Mouse (Mus musculus) midbrain, embryonic 15.5 days (tissue): Measurements from ENCODE around the gene Hsd3b1. TPM values are rescaled to one million over a fixed set of nuclear protein-coding genes. Genes with fewer than 3 reads are reported as not detected.
"Not testable (repeated sequence)": the region's sequence is repeated elsewhere in the genome, so short reads cannot be mapped to it uniquely, and the experiment has no call there.

Source experiments
- ATAC-seq: fragments of 200-750 bp; cut with Nextera tagmentation; replicated peaks from 2 replicates; pipeline ENCODE4 v1.8.0; 2017; ENCODE audit warnings: moderate TSS enrichment
- H3K27ac ChIP-seq: fragments of 300-500 bp; sonication (generic); 2 replicates; pipeline ENCODE4 v1.5.1; 2015; ENCODE audit warnings: mild to moderate bottlenecking, inconsistent platforms
- H3K27me3 ChIP-seq: fragments of 300-500 bp; sonication (generic); replicated peaks from 2 replicates; pipeline ENCODE4 v1.6.1; 2015; ENCODE audit warnings: inconsistent platforms
- H3K36me3 ChIP-seq: fragments of 300-500 bp; sonication (generic); replicated peaks from 2 replicates; pipeline ENCODE4 v1.6.1; 2015; ENCODE audit warnings: inconsistent platforms
- H3K4me1 ChIP-seq: fragments of 300-500 bp; sonication (generic); 2 replicates; pipeline ENCODE4 v1.6.1; 2015; ENCODE audit warnings: inconsistent platforms
- H3K4me2 ChIP-seq: fragments of 300-500 bp; sonication (generic); 2 replicates; pipeline ENCODE4 v1.6.1; 2015; ENCODE audit warnings: inconsistent platforms, mild to moderate bottlenecking, moderate library complexity
- H3K4me3 ChIP-seq: fragments of 300-500 bp; sonication (generic); 2 replicates; pipeline ENCODE4 v1.5.1; 2015; ENCODE audit warnings: mild to moderate bottlenecking, inconsistent platforms
- H3K9ac ChIP-seq: fragments of 300-500 bp; sonication (generic); 2 replicates; pipeline ENCODE4 v1.6.1; 2015; ENCODE audit warnings: mild to moderate bottlenecking, inconsistent platforms
- H3K9me3 ChIP-seq: fragments of 300-500 bp; sonication (generic); 2 replicates; pipeline ENCODE4 v1.6.1; 2016; ENCODE audit warnings: inconsistent platforms
- WGBS: fragments of 180-500 bp; shearing (Covaris S2); methylation state at CpG from one replicate; pipeline ENCODE4 v1.1.7; 2015; ENCODE audit warnings: mixed read lengths; 5-methylcytosine and 5-hydroxymethylcytosine counted together
- polyA plus RNA-seq: library from polyadenylated mRNA; unstranded; fragments of >200 nt; fragmentation: Nextera tagmentation; extraction: Ambion mirVana; gene quantifications from 2 replicates; pipeline ENCODE4 v1.2.1, GENCODE M21; 2015

Hsd3b1 gene
- polyA plus RNA-seq, 1 experiment from 2014 or later, result not detected

DNA sequence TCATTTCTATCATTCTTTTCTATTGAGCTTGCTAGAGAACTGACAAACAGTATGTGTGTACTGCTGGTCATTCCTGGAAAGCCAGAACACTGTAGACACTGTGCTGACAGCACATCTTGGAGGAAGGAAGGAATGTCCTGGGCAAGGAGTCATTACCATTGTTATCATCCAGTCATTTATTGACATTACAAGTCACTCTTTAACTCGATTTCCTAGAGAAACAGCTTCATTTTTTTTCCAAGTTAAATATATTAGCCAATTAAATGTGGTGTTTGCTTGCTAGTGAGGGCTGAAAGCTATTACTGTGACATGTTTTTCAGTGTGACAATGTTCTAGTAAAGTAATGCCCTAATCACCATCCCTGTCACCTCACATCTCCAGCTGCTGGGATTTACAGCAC, 5.9 kb downstream of the Hsd3b1 start:
- no peak for ATAC-seq
- 46% methylated on average over 1 of the region's 1 CpGs for WGBS
- H3K27me3 ChIP-seq, result no peaks in the 10 kb centered on the region

DNA sequence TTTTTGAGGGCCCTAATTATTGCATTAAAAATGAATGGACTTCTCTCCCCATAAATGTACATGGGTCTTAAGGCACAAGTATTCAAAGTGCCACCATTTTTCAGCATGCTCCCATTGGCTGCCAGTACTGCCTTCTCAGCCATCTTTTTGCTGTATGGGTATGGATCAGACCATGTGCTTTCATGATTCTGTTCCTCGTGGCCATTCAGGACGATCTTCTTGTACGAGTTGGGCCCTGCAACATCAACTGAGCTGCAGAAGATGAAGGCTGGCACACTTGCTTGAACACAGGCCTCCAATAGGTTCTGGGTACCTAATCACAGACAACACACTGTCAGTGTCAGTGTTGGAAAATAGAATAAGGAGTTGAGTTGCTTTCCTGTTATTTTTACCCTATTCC, 6.5 kb downstream of the Hsd3b1 start:
- 96% methylated on average over 3 of the region's 3 CpGs for WGBS
- no peak overlapping the region for H3K9ac ChIP-seq
- H3K36me3 ChIP-seq, result no peaks in the 10 kb centered on the region
- H3K27ac ChIP-seq, result no peak overlapping the region
- H3K4me1 ChIP-seq, result no peaks in the 10 kb centered on the region
- no peak overlapping the region for H3K4me2 ChIP-seq
- H3K4me3 ChIP-seq, result no peak overlapping the region
- H3K9me3 ChIP-seq, result no peaks in the 10 kb centered on the region
- no peak for ATAC-seq
- H3K27me3 ChIP-seq, result no peaks in the 10 kb centered on the region

More for the DNA sequence above, 5.9 kb downstream of the Hsd3b1 start:
- H3K9me3 ChIP-seq, result no peaks in the 10 kb centered on the region
- no peaks in the 10 kb centered on the region for H3K4me1 ChIP-seq
- H3K36me3 ChIP-seq, result no peaks in the 10 kb centered on the region
- no peak overlapping the region for H3K9ac ChIP-seq
- H3K27ac ChIP-seq, result no peak overlapping the region
- H3K4me2 ChIP-seq, result no peak overlapping the region
- no peak overlapping the region for H3K4me3 ChIP-seq

- Histone ChIP-seq H3K27ac (no peak overlapping the region), H3K4me3 (no peak overlapping the region), H3K27me3 (no peaks in the 10 kb centered on the region), H3K4me1 (no peaks in the 10 kb centered on the region), H3K36me3 (no peaks in the 10 kb centered on the region), H3K9ac (no peak overlapping the region), H3K9me3 (no peaks in the 10 kb centered on the region), H3K4me2 (no peak overlapping the region)
- 91% methylated on average over 6 of the region's 6 CpGs for WGBS
- ATAC-seq, result no peak
Observed at GRCm38 (mm10) chr3:98852631-98853030, 7.0 kb downstream of the Hsd3b1 start.

DNA sequence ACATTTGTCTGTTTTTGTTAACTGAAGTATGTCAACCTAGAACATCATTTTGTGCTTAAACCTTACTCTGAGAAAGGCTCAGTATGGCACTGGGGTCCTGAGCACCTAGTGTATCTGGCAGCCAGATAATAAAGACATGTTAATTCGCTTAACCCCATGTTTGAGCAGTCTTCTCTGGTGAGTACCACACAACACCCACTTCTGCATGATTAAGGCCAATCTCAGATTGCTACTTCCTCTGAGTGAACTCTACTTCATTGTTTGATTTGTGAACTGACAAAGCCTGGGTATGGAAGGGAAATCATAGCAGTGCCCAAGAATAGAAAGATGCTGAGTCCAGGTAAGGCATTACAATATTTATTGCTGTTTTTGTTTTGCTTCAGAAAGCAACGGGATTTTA, 7.7 kb downstream of the Hsd3b1 start:
- Histone ChIP-seq H3K4me1 (no peaks in the 10 kb centered on the region), H3K27ac (no peak overlapping the region), H3K9me3 (no peaks in the 10 kb centered on the region), H3K4me3 (no peak overlapping the region), H3K36me3 (no peaks in the 10 kb centered on the region), H3K27me3 (no peaks in the 10 kb centered on the region), H3K4me2 (no peak overlapping the region), H3K9ac (no peak overlapping the region)
- WGBS, result 80% methylated on average over 2 of the region's 2 CpGs
- ATAC-seq, result no peak

- no peak overlapping the region for H3K27ac ChIP-seq
- H3K27me3 ChIP-seq, result no peaks in the 10 kb centered on the region
- no peaks in the 10 kb centered on the region for H3K4me1 ChIP-seq
- no peak overlapping the region for H3K9ac ChIP-seq
- no peak for ATAC-seq
- no peak overlapping the region for H3K4me2 ChIP-seq
- 78% methylated on average over 5 of the region's 5 CpGs for WGBS
- H3K9me3 ChIP-seq, result no peaks in the 10 kb centered on the region
- no peaks in the 10 kb centered on the region for H3K36me3 ChIP-seq
- H3K4me3 ChIP-seq, result no peak overlapping the region
Observed at GRCm38 (mm10) chr3:98850262-98850661, 9.3 kb downstream of the Hsd3b1 start.

DNA sequence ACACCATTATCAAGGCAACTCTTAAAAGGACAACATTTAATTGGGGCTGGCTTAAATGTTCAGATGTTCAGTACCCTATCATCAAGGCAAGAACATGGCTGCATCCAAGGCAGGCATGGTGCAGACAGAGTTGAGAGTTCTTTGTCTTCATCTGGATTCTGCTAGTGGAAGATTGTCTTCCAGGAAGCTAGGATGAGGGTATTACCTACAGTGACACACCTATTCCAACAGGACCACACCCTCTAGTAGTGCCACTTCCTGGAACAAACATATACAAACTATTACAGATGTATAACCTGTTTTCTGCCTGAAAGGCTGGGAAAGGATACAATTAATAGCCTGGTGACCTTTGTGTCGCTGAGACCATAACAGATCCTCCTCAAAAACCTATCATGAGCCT, 10.7 kb downstream of the Hsd3b1 start:
- H3K27ac ChIP-seq, result no peak overlapping the region
- no peak overlapping the region for H3K4me2 ChIP-seq
- ATAC-seq, result no peak
- no peak overlapping the region for H3K9ac ChIP-seq
- H3K4me3 ChIP-seq, result no peak overlapping the region
- H3K4me1 ChIP-seq, result no peaks in the 10 kb centered on the region
- no peaks in the 10 kb centered on the region for H3K27me3 ChIP-seq
- no peaks in the 10 kb centered on the region for H3K9me3 ChIP-seq
- 86% methylated on average over 1 of the region's 1 CpGs for WGBS
- no peaks in the 10 kb centered on the region for H3K36me3 ChIP-seq

- H3K9me3 ChIP-seq, result no peaks in the 10 kb centered on the region
- ATAC-seq, result no peak
- no peak within 1 kb of the TSS for H3K9ac ChIP-seq
- no peaks in the 10 kb centered on the region for H3K27me3 ChIP-seq
- no peak within 1 kb of the TSS for H3K4me3 ChIP-seq
- no peaks in the 10 kb centered on the region for H3K4me1 ChIP-seq
- 79% methylated on average over 6 of the region's 6 CpGs for WGBS
- H3K36me3 ChIP-seq, result no peaks in the 10 kb centered on the region
- H3K27ac ChIP-seq, result no peak within 1 kb of the TSS
- no peak within 1 kb of the TSS for H3K4me2 ChIP-seq
Observed at GRCm38 (mm10) chr3:98814101-98814670, 45.4 kb downstream of the Hsd3b1 start, which contains the start of gene Hsd3b6. Gene Hsd3b6, minus strand, starts transcription at chr3:98814443.

GRCm38 (mm10) chr3:98812653-98813052, 46.9 kb downstream of the Hsd3b1 start:
- H3K4me3 ChIP-seq, H3K9ac ChIP-seq, H3K27ac ChIP-seq, H3K9me3 ChIP-seq, H3K4me2 ChIP-seq, H3K4me1 ChIP-seq, ATAC-seq, H3K27me3 ChIP-seq, H3K36me3 ChIP-seq: not testable (repeated sequence)
- WGBS, result 93% methylated on average over 6 of the region's 6 CpGs

DNA sequence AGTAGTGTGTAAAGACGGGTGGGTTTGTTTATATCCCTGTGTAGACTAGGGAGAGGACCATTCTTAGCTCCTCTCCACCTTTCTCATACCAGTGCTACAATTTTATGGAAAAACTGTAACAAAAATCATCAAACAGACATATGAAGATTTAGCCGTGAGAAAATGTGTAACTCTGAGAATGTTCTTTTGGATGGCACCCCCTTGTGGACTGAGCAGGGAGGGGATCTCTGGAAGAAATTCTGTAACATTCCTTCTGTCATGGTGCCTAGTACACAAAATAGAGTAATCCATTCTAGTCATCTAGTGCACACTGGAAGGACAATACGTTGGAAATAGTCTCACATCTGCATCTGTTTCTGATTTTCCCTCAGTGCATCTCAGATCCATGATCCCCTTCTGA, 54.6 kb downstream of the Hsd3b1 start:
- not testable (repeated sequence) for H3K4me2 ChIP-seq
- WGBS, result 64% methylated on average over 3 of the region's 3 CpGs

More for the DNA sequence above, 54.6 kb downstream of the Hsd3b1 start:
- not testable (repeated sequence) for H3K27ac ChIP-seq, ATAC-seq, H3K36me3 ChIP-seq, H3K4me1 ChIP-seq, H3K27me3 ChIP-seq, H3K4me3 ChIP-seq, H3K9ac ChIP-seq, H3K9me3 ChIP-seq

Other genes starting within 250 kb of the Hsd3b1 start
- 0.10 TPM in 1 of 2 replicates, not detected in the other for gene Hsd3b5, start 229.5 kb downstream of the Hsd3b1 start, polyA plus RNA-seq
- gene Hsd3b2, start 135.3 kb downstream of the Hsd3b1 start, polyA plus RNA-seq, result 0.05 TPM in 1 of 2 replicates, not detected in the other
- gene Hsd3b3, start 96.7 kb downstream of the Hsd3b1 start, polyA plus RNA-seq, result 0.22 and 0.27 TPM in 2 replicates
- gene Hsd3b6, start 45.4 kb downstream of the Hsd3b1 start, polyA plus RNA-seq, result 0.62 and 0.70 TPM in 2 replicates
- gene Hao2, start 33.4 kb upstream of the Hsd3b1 start, polyA plus RNA-seq, result 0.10 TPM in 1 of 2 replicates, not detected in the other